Mouse (Mus musculus) neural tube, embryonic 11.5 days (tissue): ENCODE results near the gene Dstyk. TPM values are rescaled to one million over a fixed set of nuclear protein-coding genes. Genes with fewer than 3 reads are reported as not detected.
"Not testable (repeated sequence)": the region's sequence is repeated elsewhere in the genome, so short reads cannot be mapped to it uniquely, and the experiment has no call there.

Experiments
- ATAC-seq: fragments of 200-750 bp; cut with Nextera tagmentation; 2 replicates; pipeline ENCODE4 v1.8.0; 2017; ENCODE audit warnings: moderate number of reproducible peaks, mild to moderate bottlenecking, moderate TSS enrichment, moderate library complexity; ENCODE audit not compliant: insufficient read depth, low FRiP score, low TSS enrichment
- DNase-seq: peaks from one replicate; pipeline ENCODE4 v3.0.0-alpha.2; 2015; ENCODE audit warnings: low spot score
- H3K27ac ChIP-seq: fragments of 300-500 bp; sonication (generic); 2 replicates; pipeline ENCODE4 v1.5.1; 2014; ENCODE audit warnings: low read depth, mild to moderate bottlenecking, low read length
- H3K27me3 ChIP-seq: fragments of 300-500 bp; sonication (generic); 2 replicates; pipeline ENCODE4 v1.6.1; 2014; ENCODE audit warnings: mild to moderate bottlenecking, low read length, mixed read lengths; ENCODE audit not compliant: control insufficient read depth, insufficient read depth
- H3K36me3 ChIP-seq: fragments of 300-500 bp; sonication (generic); 2 replicates; pipeline ENCODE4 v1.6.1; 2014; ENCODE audit warnings: mild to moderate bottlenecking, low read length, moderate library complexity, mixed read lengths; ENCODE audit not compliant: control insufficient read depth, insufficient read depth
- H3K4me1 ChIP-seq: fragments of 300-500 bp; sonication (generic); 2 replicates; pipeline ENCODE4 v1.6.1; 2014; ENCODE audit warnings: low read length, mixed read lengths; ENCODE audit not compliant: control insufficient read depth, insufficient read depth
- H3K4me2 ChIP-seq: fragments of 300-500 bp; sonication (generic); 2 replicates; pipeline ENCODE4 v1.6.1; 2014; ENCODE audit warnings: low read depth, mild to moderate bottlenecking, moderate library complexity
- H3K4me3 ChIP-seq: fragments of 300-500 bp; sonication (generic); 2 replicates; pipeline ENCODE4 v1.5.1; 2014; ENCODE audit warnings: low read depth, low read length
- H3K9ac ChIP-seq: fragments of 300-500 bp; sonication (generic); 2 replicates; pipeline ENCODE4 v1.6.1; 2014; ENCODE audit warnings: mild to moderate bottlenecking, low read length
- H3K9me3 ChIP-seq: fragments of 300-500 bp; sonication (generic); 2 replicates; pipeline ENCODE4 v1.6.1; 2016; ENCODE audit warnings: low read length; ENCODE audit not compliant: control insufficient read depth
- WGBS: fragments of 180-500 bp; shearing (Covaris S2); extraction: QIAGEN DNeasy Blood & Tissue Kit; methylation state at CpG from one replicate; pipeline ENCODE4 v1.1.7; 2014; 5-methylcytosine and 5-hydroxymethylcytosine counted together
- polyA plus RNA-seq: library from polyadenylated mRNA; unstranded; fragments of >200 nt; fragmentation: Nextera tagmentation; extraction: Ambion mirVana; gene quantifications from 2 replicates; pipeline ENCODE4 v1.2.1, GENCODE M21; 2014

The Dstyk gene
- polyA plus RNA-seq, 1 experiment from 2014 or later: 11.7 TPM

DNA sequence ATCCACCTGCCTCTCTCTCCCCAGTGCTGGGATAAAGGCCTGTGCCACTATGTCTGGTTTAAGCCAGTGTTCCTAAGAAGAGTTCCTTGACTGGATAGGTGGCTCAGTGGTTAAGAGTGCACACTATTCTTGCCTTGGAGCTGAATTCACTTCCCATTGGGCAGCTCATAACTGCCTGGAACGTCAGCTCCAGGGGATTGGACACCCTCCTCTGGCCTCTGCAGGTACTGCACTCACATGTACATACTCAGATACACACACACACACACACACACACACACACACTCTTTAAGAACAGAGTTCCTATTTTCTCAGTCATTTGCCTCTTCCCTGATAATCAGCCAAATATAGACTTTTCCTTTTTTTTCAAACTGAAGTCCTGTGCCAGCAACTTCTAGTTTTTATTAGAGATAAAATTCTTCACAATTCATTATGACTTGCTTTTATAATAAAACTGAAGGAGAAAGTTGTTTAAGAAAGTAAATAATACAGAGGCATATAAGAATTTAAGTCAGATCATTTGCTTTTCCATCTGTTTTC, 23.6 kb downstream of the Dstyk start:
- Histone ChIP-seq H3K36me3 (peaks cover 4% of the 10 kb centered on the region), H3K4me2 (no peak overlapping the region), H3K27me3 (no peaks in the 10 kb centered on the region), H3K4me3 (no peak overlapping the region), H3K27ac (no peak overlapping the region), H3K9me3 (no peaks in the 10 kb centered on the region), H3K9ac (no peak overlapping the region), H3K4me1 (no peaks in the 10 kb centered on the region)
- ATAC-seq (no peak), DNase-seq (no peak)
- 86% methylated on average over 1 of the region's 1 CpGs for WGBS

DNA sequence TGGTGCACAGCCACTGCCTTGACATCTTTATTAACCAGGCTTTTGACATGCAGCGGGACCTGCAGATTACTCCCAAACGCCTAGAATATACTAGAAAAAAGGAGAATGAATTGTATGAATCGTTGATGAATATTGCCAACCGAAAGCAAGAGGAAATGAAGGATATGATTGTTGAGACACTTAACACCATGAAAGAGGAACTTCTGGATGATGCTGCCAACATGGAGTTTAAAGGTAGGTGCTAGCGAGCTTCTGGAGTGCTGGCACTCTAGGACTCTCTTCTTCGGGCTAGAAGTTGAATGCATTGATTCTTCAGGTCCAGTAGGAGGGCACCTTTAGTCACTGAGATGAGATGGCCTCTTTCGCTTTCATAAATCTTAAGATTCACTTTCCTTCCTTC, 32.4 kb downstream of the Dstyk start:
- Histone ChIP-seq H3K27ac (no peak overlapping the region), H3K4me2 (no peak overlapping the region), H3K9ac (no peak overlapping the region), H3K4me3 (no peak overlapping the region), H3K27me3 (no peaks in the 10 kb centered on the region), H3K9me3 (no peaks in the 10 kb centered on the region), H3K4me1 (no peaks in the 10 kb centered on the region), H3K36me3 (peaks cover 2% of the 10 kb centered on the region; the same call in 1 of the 2 replicates)
- 91% methylated on average over 7 of the region's 7 CpGs for WGBS
- ATAC-seq: no peak
- DNase-seq: no peak

- H3K9ac ChIP-seq: no peak overlapping the region
- no peak overlapping the region for H3K27ac ChIP-seq
- H3K9me3 ChIP-seq: no peaks in the 10 kb centered on the region
- H3K36me3 ChIP-seq: peaks cover 8% of the 10 kb centered on the region
- H3K4me2 ChIP-seq: no peak overlapping the region
- WGBS: 89% methylated on average over 5 of the region's 5 CpGs
- H3K27me3 ChIP-seq: no peaks in the 10 kb centered on the region
- ATAC-seq: no peak
- H3K4me1 ChIP-seq: no peaks in the 10 kb centered on the region
- H3K4me3 ChIP-seq: no peak overlapping the region
- DNase-seq: no peak
Measured at GRCm38 (mm10) chr1:132464651-132465050, 47.3 kb downstream of the Dstyk start.

DNA sequence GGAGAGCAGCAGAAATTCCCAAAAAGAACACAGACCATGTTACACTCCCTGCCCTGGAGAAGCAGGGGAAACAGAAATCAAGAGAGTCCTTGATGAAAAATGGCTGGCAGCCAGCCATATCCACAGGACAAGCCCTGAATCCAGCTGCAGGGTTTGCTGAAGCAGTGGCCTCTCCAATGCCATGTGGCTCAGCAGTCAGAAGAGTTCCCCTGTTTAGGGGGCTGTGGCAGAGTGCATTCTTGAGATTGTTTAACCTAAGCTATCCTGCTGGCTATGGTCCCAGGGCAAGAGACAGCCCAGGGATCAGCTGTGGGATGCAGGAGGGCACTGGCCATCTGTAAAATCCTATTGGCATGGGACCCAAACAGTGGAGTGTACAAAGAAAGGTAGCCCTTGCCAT, 51.6 kb downstream of the Dstyk start:
- Histone ChIP-seq H3K9ac (no peak overlapping the region), H3K4me2 (no peak overlapping the region), H3K27ac (no peak overlapping the region), H3K9me3 (no peaks in the 10 kb centered on the region), H3K4me1 (no peaks in the 10 kb centered on the region), H3K36me3 (peaks cover 2% of the 10 kb centered on the region; the same call in 1 of the 2 replicates), H3K27me3 (no peaks in the 10 kb centered on the region), H3K4me3 (no peak overlapping the region)
- ATAC-seq: no peak
- DNase-seq: no peak

DNA sequence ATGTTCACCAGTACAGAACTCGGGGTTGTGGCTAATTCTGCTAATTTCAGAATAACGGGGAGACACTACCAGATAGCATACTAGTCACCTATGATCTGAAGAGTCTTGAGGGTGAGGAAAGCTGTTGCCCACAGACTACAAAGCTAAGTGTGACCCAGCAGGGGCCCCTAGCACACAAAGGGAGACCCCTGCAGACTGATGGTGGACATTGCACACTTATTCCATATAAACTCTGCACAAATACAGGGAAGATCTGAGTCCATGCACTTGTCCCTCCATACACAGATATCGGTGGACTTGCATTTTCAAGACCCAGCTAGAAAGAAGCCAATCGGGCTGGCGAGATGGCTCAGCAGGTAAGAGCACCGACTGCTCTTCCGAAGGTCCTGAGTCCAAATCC, 52.2 kb downstream of the Dstyk start:
- no peaks in the 10 kb centered on the region for H3K9me3 ChIP-seq
- no peak overlapping the region for H3K4me3 ChIP-seq
- no peaks in the 10 kb centered on the region for H3K27me3 ChIP-seq
- no peaks in the 10 kb centered on the region for H3K36me3 ChIP-seq
- H3K4me2 ChIP-seq: no peak overlapping the region
- no peak for ATAC-seq
- WGBS: 92% methylated on average over 7 of the region's 7 CpGs
- no peaks in the 10 kb centered on the region for H3K4me1 ChIP-seq
- DNase-seq: no peak
- H3K9ac ChIP-seq: no peak overlapping the region
- no peak overlapping the region for H3K27ac ChIP-seq

DNA sequence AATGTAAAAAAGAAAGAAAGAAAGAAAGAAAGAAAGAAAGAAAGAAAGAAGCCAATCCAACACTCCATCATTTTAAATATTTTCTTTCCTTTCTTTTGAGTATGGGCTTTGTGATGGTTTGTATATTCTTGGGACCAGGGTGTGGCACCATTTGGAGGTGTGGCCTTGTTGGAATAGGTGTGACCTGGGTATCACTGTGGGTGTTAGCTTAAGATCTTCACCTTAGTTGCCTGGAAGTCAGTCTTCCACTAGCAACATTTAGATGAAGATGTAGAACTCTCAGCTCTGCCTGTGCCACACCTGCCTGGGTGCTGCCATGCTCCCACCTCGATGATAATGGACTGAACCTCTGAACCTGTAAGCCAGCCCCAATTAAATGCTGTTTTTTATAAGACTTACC, 52.7 kb downstream of the Dstyk start:
- not testable (repeated sequence) for H3K9me3 ChIP-seq, H3K27ac ChIP-seq, DNase-seq, ATAC-seq, H3K27me3 ChIP-seq, H3K4me1 ChIP-seq, H3K36me3 ChIP-seq, H3K4me3 ChIP-seq, H3K9ac ChIP-seq, H3K4me2 ChIP-seq
- WGBS: 93% methylated on average over 1 of the region's 1 CpGs

GRCm38 (mm10) chr1:132471032-132471431, 53.7 kb downstream of the Dstyk start:
- Histone ChIP-seq H3K4me1 (no peaks in the 10 kb centered on the region), H3K9ac (no peak overlapping the region), H3K4me2 (no peak overlapping the region), H3K4me3 (no peak overlapping the region), H3K27me3 (no peaks in the 10 kb centered on the region), H3K27ac (no peak overlapping the region), H3K36me3 (no peaks in the 10 kb centered on the region), H3K9me3 (no peaks in the 10 kb centered on the region)
- no peak for ATAC-seq
- no peak for DNase-seq
- 89% methylated on average over 2 of the region's 2 CpGs for WGBS

DNA sequence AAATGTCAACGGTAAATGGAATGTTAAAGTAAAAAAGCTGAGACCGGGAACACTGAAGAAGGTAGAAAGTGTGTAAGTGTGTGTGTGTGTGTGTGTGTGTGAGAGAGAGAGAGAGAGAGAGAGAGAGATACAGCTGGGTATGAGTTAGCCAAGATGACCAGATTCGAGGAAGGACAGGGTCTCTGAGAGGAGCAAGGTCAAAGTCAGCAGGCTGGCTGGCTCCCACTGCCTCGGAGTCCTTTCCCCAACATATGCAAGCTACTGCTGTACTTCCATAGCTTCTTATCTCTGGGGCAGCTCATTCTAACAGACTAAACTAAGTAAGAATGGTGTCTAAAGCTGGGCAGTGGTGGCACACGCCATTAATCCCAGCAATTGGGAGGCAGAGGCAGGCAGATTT, 54.1 kb downstream of the Dstyk start:
- no peak overlapping the region for H3K9ac ChIP-seq
- no peak overlapping the region for H3K4me2 ChIP-seq
- ATAC-seq (no peak), DNase-seq (no peak)
- no peaks in the 10 kb centered on the region for H3K9me3 ChIP-seq
- H3K27me3 ChIP-seq: no peaks in the 10 kb centered on the region
- WGBS: 88% methylated on average over 5 of the region's 5 CpGs
- no peak overlapping the region for H3K27ac ChIP-seq
- no peaks in the 10 kb centered on the region for H3K36me3 ChIP-seq
- no peak overlapping the region for H3K4me3 ChIP-seq
- 0 out of 2 replicates have a peak, but pooled peaks cover 1% of the 10 kb centered on the region for H3K4me1 ChIP-seq

DNA sequence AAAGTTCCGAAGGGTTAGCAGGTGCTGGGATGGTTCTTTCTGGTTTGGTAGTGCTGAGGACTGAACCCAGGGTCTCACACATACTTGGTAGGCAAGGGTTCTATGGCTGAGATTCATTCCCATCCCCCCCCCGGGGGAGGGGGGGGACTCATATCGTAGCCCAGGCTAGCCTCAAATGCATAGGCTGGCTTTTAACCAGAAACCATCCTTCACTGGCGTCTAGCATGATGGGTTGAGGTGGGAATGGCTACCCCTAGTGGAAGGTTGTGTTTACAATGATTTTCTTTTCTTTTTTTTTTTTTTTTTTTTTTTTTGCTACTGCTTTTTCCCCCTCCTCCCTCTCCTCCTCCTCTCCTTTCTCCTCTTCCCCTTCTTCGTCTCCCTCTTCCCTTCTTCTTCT, 55.2 kb downstream of the Dstyk start:
- no peak for ATAC-seq
- DNase-seq: no peak
- Histone ChIP-seq H3K4me2 (no peak overlapping the region), H3K4me3 (no peak overlapping the region), H3K27ac (no peak overlapping the region), H3K36me3 (no peaks in the 10 kb centered on the region), H3K9ac (no peak overlapping the region), H3K9me3 (no peaks in the 10 kb centered on the region), H3K27me3 (no peaks in the 10 kb centered on the region), H3K4me1 (0 out of 2 replicates have a peak, but pooled peaks cover 3% of the 10 kb centered on the region)
- WGBS: 60% methylated on average over 5 of the region's 5 CpGs
